ENCODE assay signal across 18 mouse cellular contexts in genomic region chr6:84456803-84457202, GRCm38 (mm10).
"Had no signal": no experiment of that assay in that cellular context is flagged by ENCODE, and none has a peak within 500 bp of the region (broad histone marks: within the 10 kb centered on the region; RNA-seq: fewer than 3 reads in every experiment).

No protein-coding gene starts in this region.

- H3K4me3 ChIP-seq: midbrain, embryonic 10.5 days; midbrain, embryonic 13.5 days; midbrain, embryonic 15.5 days; myocyte; neural tube, embryonic 13.5 days; neural tube, embryonic 15.5 days had no signal

- H3K27me3 ChIP-seq: midbrain, embryonic 13.5 days; midbrain, embryonic 15.5 days; neural tube, embryonic 13.5 days; neural tube, embryonic 15.5 days had no signal

- H3K9me3 ChIP-seq: midbrain, embryonic 10.5 days; midbrain, embryonic 13.5 days; midbrain, embryonic 15.5 days; neural tube, embryonic 13.5 days; neural tube, embryonic 15.5 days had no signal

- H3K27ac ChIP-seq: midbrain, embryonic 10.5 days; midbrain, embryonic 13.5 days; midbrain, embryonic 15.5 days; neural tube, embryonic 13.5 days; neural tube, embryonic 15.5 days had no signal

- H3K9ac ChIP-seq: lung, embryonic 14.5 days; midbrain, embryonic 13.5 days; midbrain, embryonic 15.5 days; neural tube, embryonic 13.5 days; neural tube, embryonic 15.5 days had no signal

- H3K36me3 ChIP-seq: midbrain, embryonic 10.5 days; midbrain, embryonic 13.5 days; midbrain, embryonic 15.5 days; neural tube, embryonic 13.5 days; neural tube, embryonic 15.5 days had no signal

- DNase-seq: lung, adult 18-20 months; lung, embryonic 14.5 days; lung, postnatal 10 days; lung, postnatal 4 days; retina, postnatal 1 day; right cerebral cortex, adult 18-20 months; right cerebral cortex, postnatal 25 days; right cerebral cortex, postnatal 4 days; spleen, adult 18-20 months; thymus, adult 18-20 months; thymus, postnatal 14 days; thymus, postnatal 36 days had no signal

- H3K4me2 ChIP-seq: lung, embryonic 14.5 days; midbrain, embryonic 13.5 days; midbrain, embryonic 15.5 days; neural tube, embryonic 13.5 days; neural tube, embryonic 15.5 days had no signal

- H3K4me1 ChIP-seq: midbrain, embryonic 10.5 days; midbrain, embryonic 13.5 days; midbrain, embryonic 15.5 days; neural tube, embryonic 13.5 days; neural tube, embryonic 15.5 days had no signal
